Mouse (Mus musculus): Measurements from ENCODE around the gene Tvp23b. TPM values are rescaled to one million over a fixed set of nuclear protein-coding genes. Genes with fewer than 3 reads are reported as not detected.
A peak's percentile ranks its signal among the peaks of the same experiment; 100 is the strongest.

The Tvp23b gene
- 41.3 and 42.2 TPM in 2 replicates for polyA plus RNA-seq (2016; fragmentation: Nextera tagmentation; extraction: Ambion mirVana)

DNA sequence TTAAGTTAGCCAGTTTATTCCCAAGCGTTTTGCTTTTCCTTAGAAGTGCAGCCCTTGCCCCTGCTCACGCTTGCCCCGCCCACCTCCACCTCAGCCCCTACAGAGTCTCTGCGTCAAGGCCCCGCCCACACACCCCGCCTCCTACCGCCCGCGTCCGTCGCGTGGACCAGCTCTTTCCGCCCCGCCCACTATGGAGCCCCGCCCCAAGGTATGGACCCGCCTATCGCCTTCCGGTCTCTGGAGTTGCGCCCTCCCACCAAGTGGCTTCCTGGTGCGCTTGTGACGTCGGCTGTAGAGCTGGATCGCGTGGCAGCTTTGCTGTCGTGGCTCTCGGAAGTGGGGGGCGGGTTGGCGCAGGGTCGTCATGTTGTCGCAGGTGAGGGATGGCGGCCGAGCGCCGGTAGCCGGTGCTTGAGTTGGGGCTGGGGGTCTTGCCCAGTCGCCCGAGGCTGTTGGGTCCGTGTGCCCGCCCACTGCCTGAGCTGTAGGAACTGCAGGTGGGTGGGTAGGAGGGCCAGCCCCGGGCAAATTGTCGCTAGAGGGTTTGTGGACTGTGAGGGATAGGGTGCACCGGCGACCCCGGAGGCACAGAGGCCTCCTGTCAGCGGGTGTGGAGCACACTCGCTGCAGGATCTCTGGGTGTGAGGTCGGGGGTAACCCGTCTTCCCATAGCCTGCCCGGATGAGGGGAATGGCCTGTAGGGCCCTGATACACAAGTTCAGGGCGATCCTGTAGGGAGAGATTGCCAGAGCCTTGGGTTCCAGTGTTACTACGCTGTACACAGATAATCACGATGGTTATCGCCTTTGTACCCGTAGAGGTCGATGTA is at the start of gene Tvp23b:
Gene Tvp23b, plus strand, starts transcription at position 236 of the 829 bp plus-strand sequence.
- WGBS, result 2% methylated on average over 55 of the region's 55 CpGs
- peak within 1 kb of the TSS; percentile 75 for H3K4me2 ChIP-seq
- ATAC-seq (ENCODE audit: low FRiP score), result peak; percentile 98
- 0 out of 2 replicates have a peak, but pooled peaks cover under 1% of the 10 kb centered on the region for H3K36me3 ChIP-seq (replicated peaks)
- H3K9ac ChIP-seq, result peak within 1 kb of the TSS; percentile 73
- no peaks in the 10 kb centered on the region for H3K4me1 ChIP-seq
- H3K9me3 ChIP-seq, result no peaks in the 10 kb centered on the region
- peak within 1 kb of the TSS; percentile 76 for H3K27ac ChIP-seq
- peak within 1 kb of the TSS; percentile 74 for H3K4me3 ChIP-seq (replicated peaks)
- H3K27me3 ChIP-seq, result no peaks in the 10 kb centered on the region

DNA sequence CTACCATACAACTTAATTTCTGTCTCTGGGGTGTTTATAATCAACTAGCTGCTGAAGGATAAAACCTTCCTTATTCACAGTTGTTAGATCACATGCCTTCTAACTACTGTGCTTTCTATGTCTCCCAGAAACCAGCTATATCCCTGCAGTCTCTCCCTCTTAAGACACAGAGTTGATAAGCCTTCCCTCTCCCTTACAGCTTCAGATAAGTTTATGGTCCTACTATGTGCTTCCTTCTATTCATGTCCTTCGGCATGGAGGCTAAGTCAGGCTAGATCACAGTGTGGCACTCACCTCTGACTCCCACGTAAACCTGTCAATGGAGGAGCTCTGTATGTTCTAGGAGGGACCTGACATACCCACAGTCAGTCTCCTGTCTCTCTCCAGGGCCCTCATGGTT is 48.9 kb upstream of the Tvp23b start:
- H3K4me3 ChIP-seq (replicated peaks), result no peak overlapping the region
- no peak overlapping the region for H3K27ac ChIP-seq
- no peaks in the 10 kb centered on the region for H3K4me1 ChIP-seq
- H3K9ac ChIP-seq, result no peak overlapping the region
- ATAC-seq (ENCODE audit: low FRiP score), result no peak
- H3K4me2 ChIP-seq, result no peak overlapping the region
- no peaks in the 10 kb centered on the region for H3K27me3 ChIP-seq
- no peaks in the 10 kb centered on the region for H3K9me3 ChIP-seq
- H3K36me3 ChIP-seq (replicated peaks), result no peaks in the 10 kb centered on the region
- 87% methylated on average over 2 of the region's 2 CpGs for WGBS

DNA sequence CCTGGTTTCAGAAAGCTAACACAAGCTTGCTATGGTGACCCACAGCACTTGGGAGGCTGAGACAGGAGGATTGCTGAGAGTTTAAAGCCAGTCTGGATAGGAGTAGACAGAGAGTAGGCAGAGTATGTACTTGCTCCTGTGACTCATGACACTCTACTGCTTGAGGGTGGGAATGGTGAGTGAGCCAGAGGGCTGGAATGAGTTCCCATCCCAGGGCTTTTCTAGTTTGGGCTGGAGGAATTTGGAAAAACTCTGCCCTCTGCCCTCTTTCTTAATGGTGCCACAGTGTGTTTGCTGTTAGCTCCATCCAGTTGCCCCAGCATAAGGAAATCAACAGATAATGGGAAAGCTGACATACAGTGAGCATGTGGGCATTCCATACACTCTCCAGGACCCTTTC is 47.3 kb upstream of the Tvp23b start:
- Histone ChIP-seq H3K36me3 (replicated peaks) (no peaks in the 10 kb centered on the region), H3K9ac (no peak overlapping the region), H3K4me2 (no peak overlapping the region), H3K4me3 (replicated peaks) (no peak overlapping the region), H3K4me1 (no peaks in the 10 kb centered on the region), H3K27me3 (no peaks in the 10 kb centered on the region), H3K9me3 (no peaks in the 10 kb centered on the region), H3K27ac (no peak overlapping the region)
- ATAC-seq (ENCODE audit: low FRiP score), result no peak

DNA sequence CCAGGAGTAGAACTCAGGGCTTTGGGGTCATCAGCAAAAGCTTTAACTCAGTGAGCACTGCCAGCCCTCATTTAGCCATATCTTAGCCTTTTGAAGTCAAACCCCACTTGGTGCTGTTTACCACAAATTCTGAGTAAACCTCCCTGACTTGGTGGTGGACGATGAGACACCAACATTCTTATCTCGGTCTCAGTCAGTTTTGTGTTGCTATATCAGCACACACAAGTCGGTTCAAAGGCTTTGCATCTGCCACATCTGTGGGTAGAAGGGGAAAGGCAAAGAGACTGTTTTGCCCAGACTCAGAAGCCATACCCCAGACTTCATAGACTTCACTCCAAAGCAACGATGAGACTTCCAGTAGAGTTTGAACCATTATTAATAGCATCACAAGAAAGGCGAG is 34.7 kb upstream of the Tvp23b start:
- ATAC-seq (ENCODE audit: low FRiP score), result no peak
- no peaks in the 10 kb centered on the region for H3K9me3 ChIP-seq
- H3K36me3 ChIP-seq (replicated peaks), result no peaks in the 10 kb centered on the region
- H3K4me3 ChIP-seq (replicated peaks), result no peak overlapping the region
- no peaks in the 10 kb centered on the region for H3K27me3 ChIP-seq
- peaks cover 6% of the 10 kb centered on the region; the same call in 1 of the 2 replicates for H3K4me1 ChIP-seq
- H3K27ac ChIP-seq, result no peak overlapping the region
- no peak overlapping the region for H3K4me2 ChIP-seq
- 92% methylated on average over 5 of the region's 5 CpGs for WGBS
- no peak overlapping the region for H3K9ac ChIP-seq

DNA sequence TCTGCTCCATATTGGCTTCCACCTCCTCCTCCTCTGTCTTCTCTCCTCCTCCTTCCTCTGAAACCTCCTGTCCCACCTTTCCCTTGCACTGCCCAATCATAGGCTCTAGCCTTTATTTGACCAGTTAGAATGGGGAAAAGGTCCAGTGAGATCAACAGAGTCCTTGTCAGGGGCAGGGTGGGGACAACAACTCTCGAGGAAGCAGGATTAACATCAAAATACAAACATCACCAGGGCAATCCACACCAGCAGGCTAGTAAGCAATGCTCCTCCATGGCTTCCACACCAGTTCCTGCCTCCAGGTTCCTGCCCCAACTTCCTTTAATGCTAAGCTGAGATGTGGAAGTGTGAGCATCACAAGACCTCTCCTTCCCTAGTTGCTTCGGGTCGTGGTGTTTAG is 33.5 kb upstream of the Tvp23b start:
- no peak overlapping the region for H3K27ac ChIP-seq
- 79% methylated on average over 3 of the region's 3 CpGs for WGBS
- ATAC-seq (ENCODE audit: low FRiP score), result no peak
- H3K4me2 ChIP-seq, result no peak overlapping the region
- H3K27me3 ChIP-seq, result no peaks in the 10 kb centered on the region
- no peak overlapping the region for H3K9ac ChIP-seq
- H3K4me1 ChIP-seq, result peaks cover 6% of the 10 kb centered on the region; the same call in 1 of the 2 replicates
- no peaks in the 10 kb centered on the region for H3K9me3 ChIP-seq
- no peak overlapping the region for H3K4me3 ChIP-seq (replicated peaks)
- no peaks in the 10 kb centered on the region for H3K36me3 ChIP-seq (replicated peaks)

DNA sequence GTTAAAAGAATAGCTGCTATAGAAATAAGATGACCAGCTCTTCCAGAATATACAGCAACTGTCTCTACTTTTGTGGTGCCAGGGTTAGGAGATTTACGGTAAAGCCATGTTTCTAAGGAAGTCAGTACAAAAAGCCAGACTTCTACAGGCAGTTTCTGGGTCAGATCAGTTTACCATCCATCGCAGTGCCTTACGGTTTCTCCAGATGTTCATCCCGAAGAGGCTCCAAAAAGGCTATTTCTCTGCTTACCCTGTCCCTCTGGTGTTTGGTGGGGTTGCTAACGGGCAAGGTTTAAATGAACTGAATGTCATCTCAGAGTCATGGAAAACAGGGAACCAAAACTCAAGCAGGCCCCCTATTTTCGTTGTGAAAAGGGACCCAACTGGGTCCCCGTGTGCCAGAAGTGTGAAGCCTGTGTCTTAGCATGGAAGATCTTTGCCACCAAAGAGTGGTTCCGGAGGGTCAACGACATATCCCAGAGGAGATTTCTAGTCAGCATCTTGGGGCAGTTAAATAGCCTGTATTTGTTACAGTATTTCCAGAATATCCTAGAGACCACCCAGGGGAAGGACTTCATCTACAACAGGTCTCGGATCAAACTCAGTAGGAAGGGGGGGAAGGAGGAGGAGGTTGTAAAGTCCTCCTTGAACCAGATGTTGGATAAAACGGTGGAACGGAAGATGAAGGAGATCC is 32.1 kb upstream of the Tvp23b start, which contains the start of gene Fbxw10:
Gene Fbxw10, plus strand, starts transcription at position 109 of the 694 bp plus-strand sequence.
- peaks cover 6% of the 10 kb centered on the region; the same call in 1 of the 2 replicates for H3K4me1 ChIP-seq
- H3K4me3 ChIP-seq (replicated peaks), result 0 out of 2 replicates have a peak within 1 kb of the TSS, but pooled peaks have one; percentile 1
- WGBS, result 32% methylated on average over 12 of the region's 12 CpGs
- no peak within 1 kb of the TSS for H3K9ac ChIP-seq
- no peak for ATAC-seq (ENCODE audit: low FRiP score)
- no peaks in the 10 kb centered on the region for H3K9me3 ChIP-seq
- no peak within 1 kb of the TSS for H3K27ac ChIP-seq
- no peaks in the 10 kb centered on the region for H3K27me3 ChIP-seq
- peak within 1 kb of the TSS; percentile 42 for H3K4me2 ChIP-seq
- no peaks in the 10 kb centered on the region for H3K36me3 ChIP-seq (replicated peaks)

DNA sequence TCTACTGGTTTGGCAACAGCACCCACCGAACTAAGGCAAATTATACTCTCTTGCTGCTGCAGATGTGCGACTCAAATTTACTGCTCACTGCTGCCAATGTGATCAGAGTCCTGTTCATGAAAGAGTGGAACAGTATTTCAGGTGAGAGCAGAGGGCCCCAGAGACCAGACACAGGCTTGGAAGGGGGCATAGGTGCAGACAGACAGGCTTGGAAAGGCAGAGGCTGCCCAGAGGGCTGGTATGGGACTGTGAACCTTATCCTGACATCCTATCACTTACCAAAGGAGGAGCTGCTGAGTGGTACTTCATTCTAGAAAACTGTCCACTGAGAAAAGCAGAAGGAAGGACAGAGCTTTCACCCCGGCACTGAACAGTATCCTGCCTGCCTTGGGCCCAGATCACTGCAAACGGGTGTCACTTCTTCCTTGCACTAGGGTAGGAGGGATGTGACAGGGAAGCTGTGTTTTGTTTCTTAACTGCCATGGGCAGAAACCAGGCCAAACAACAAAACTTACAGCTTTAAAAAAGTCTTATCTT is 31.5 kb upstream of the Tvp23b start:
- peaks cover 6% of the 10 kb centered on the region; the same call in 1 of the 2 replicates for H3K4me1 ChIP-seq
- H3K4me3 ChIP-seq (replicated peaks), result no peak overlapping the region
- H3K27me3 ChIP-seq, result no peaks in the 10 kb centered on the region
- no peak overlapping the region for H3K27ac ChIP-seq
- no peaks in the 10 kb centered on the region for H3K36me3 ChIP-seq (replicated peaks)
- WGBS, result 60% methylated on average over 4 of the region's 4 CpGs
- no peaks in the 10 kb centered on the region for H3K9me3 ChIP-seq
- no peak for ATAC-seq (ENCODE audit: low FRiP score)
- no peak overlapping the region for H3K4me2 ChIP-seq
- H3K9ac ChIP-seq, result no peak overlapping the region

DNA sequence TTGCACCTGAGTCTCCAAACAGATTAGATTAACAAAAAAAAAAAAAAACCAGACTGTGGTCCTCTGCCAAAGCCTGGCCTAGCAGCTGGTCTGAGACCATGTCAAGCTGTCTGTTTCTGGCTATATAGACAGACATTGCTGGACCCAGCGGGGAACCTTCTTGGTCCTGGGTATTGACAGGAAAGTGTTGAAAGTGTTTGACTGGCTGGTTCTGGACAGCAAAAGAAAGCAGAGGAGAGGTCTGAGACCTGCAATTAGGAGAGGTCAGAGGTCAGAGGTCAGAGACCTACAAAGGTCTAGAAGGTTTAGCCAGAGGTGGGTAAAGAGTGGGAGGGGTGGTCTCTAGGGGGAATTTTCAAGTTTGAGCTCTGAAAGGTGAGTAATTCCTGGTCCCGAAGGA is 31.0 kb upstream of the Tvp23b start:
- no peaks in the 10 kb centered on the region for H3K36me3 ChIP-seq (replicated peaks)
- H3K9me3 ChIP-seq, result no peaks in the 10 kb centered on the region
- peaks cover 6% of the 10 kb centered on the region; the same call in 1 of the 2 replicates for H3K4me1 ChIP-seq
- H3K9ac ChIP-seq, result no peak overlapping the region
- ATAC-seq (ENCODE audit: low FRiP score), result no peak
- H3K4me2 ChIP-seq, result no peak overlapping the region
- no peak overlapping the region for H3K4me3 ChIP-seq (replicated peaks)
- no peak overlapping the region for H3K27ac ChIP-seq
- no peaks in the 10 kb centered on the region for H3K27me3 ChIP-seq
- WGBS, result 28% methylated on average over 2 of the region's 2 CpGs

DNA sequence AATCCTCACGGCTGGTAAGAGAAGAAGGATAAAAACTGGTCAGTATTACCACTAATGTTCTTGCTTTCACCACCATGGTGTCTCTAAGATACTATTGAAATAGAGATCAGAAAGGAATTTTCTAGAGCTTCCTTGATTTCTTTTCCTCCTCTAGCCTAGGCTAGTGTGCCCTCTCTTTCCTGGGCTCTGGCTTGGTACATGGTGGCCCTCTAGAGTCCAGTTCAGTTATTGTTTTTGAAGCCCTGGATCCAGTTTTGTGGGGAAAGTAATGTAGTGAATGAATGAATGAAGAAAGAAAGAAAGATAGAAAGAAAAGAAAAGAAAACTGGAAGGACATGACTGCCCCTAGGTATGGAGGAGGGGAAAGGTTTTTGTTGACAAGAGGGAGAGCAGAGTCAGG is 28.1 kb upstream of the Tvp23b start:
- Histone ChIP-seq H3K9me3 (no peaks in the 10 kb centered on the region), H3K27ac (no peak overlapping the region), H3K36me3 (replicated peaks) (no peaks in the 10 kb centered on the region), H3K4me3 (replicated peaks) (no peak overlapping the region), H3K4me2 (no peak overlapping the region), H3K9ac (no peak overlapping the region), H3K4me1 (peaks cover 6% of the 10 kb centered on the region; the same call in 1 of the 2 replicates), H3K27me3 (no peaks in the 10 kb centered on the region)
- no peak for ATAC-seq (ENCODE audit: low FRiP score)
- 43% methylated on average over 1 of the region's 1 CpGs for WGBS

DNA sequence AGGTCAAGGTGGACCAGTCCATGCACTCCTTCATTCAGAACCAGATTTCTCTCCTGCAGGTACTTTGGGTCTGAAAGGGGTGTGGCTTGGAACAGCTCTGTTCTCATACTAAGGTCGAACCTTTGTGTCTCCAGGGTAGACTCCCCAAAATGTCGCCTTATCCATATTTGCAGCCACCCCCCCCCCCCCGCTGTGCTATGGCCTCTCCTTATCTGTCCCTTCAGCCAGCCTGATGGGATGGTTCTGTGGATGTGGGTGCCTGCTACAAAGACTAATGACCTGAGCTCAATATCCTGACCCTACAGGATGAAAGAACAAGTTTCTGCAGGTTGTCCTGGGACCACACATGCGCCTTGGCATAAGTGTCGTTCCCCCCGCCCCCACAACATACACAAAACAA is 25.9 kb upstream of the Tvp23b start:
- no peak overlapping the region for H3K27ac ChIP-seq
- H3K36me3 ChIP-seq (replicated peaks), result no peaks in the 10 kb centered on the region
- no peaks in the 10 kb centered on the region for H3K9me3 ChIP-seq
- no peak overlapping the region for H3K9ac ChIP-seq
- H3K4me3 ChIP-seq (replicated peaks), result no peak overlapping the region
- ATAC-seq (ENCODE audit: low FRiP score), result no peak
- no peak overlapping the region for H3K4me2 ChIP-seq
- no peaks in the 10 kb centered on the region for H3K4me1 ChIP-seq
- WGBS, result 86% methylated on average over 6 of the region's 6 CpGs
- H3K27me3 ChIP-seq, result no peaks in the 10 kb centered on the region

DNA sequence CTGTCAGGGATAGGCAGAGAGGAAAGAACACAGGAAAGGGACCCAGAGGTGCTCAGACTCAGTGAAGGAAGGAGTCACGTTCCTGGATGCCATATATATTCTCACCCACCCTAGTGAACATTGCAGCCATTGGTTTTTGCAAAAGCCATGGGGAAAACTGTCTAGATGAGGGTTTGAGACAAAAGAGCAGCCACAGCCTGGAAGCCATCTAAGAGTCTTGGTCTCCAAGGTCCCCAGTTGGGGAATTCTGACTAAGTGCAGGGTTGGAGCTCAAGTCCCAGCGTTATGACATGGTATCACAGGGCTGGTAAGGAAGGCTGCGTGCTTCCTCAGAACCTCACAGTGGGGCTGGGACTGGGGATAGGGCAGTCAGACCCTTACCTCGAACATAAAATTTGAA is 13.7 kb upstream of the Tvp23b start:
- WGBS, result 84% methylated on average over 4 of the region's 4 CpGs
- ATAC-seq (ENCODE audit: low FRiP score), result no peak
- H3K27ac ChIP-seq, result no peak overlapping the region
- H3K9ac ChIP-seq, result no peak overlapping the region
- H3K36me3 ChIP-seq (replicated peaks), result no peaks in the 10 kb centered on the region
- H3K27me3 ChIP-seq, result no peaks in the 10 kb centered on the region
- no peaks in the 10 kb centered on the region for H3K9me3 ChIP-seq
- H3K4me2 ChIP-seq, result no peak overlapping the region
- H3K4me3 ChIP-seq (replicated peaks), result no peak overlapping the region
- H3K4me1 ChIP-seq, result no peaks in the 10 kb centered on the region

DNA sequence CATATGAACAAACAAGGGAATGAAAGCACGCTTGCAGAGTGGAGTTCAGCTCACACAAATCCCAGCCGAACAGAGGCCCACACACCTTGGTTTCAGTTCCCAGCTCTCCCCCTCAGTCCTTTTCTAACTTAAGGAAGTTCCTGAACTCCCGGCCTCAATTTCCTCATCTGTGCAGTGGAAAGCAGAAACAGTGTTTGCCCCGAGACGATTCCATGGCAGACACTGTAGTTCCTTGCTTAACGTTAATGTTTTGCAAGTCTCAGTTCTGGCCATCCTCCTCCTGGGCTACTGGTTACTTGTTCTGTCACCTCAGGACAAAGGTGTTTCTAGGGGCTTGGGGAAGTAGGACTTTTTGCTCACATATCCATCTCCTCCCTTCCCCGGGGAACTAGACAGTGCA is 12.6 kb upstream of the Tvp23b start:
- H3K9ac ChIP-seq, result no peak overlapping the region
- H3K9me3 ChIP-seq, result no peaks in the 10 kb centered on the region
- no peak overlapping the region for H3K4me2 ChIP-seq
- no peak overlapping the region for H3K4me3 ChIP-seq (replicated peaks)
- H3K27ac ChIP-seq, result no peak overlapping the region
- WGBS, result 86% methylated on average over 7 of the region's 7 CpGs
- no peaks in the 10 kb centered on the region for H3K36me3 ChIP-seq (replicated peaks)
- H3K4me1 ChIP-seq, result no peaks in the 10 kb centered on the region
- no peak for ATAC-seq (ENCODE audit: low FRiP score)
- H3K27me3 ChIP-seq, result no peaks in the 10 kb centered on the region
